Mouse (Mus musculus) hindbrain, embryonic 12.5 days (tissue): ENCODE measurements at regions not wholly inside any gene's neighbourhood (a gene's known extent, or its start where the extent isn't known, plus 50 kb on each side); places are given as distances from the start of the nearest gene placed in this dataset.

Experiments used
- ATAC-seq: fragments of 200-750 bp; cut with Nextera tagmentation; 2 replicates; pipeline ENCODE4 v1.8.0; 2017; ENCODE audit warnings: moderate TSS enrichment; ENCODE audit not compliant: low FRiP score
- H3K27ac ChIP-seq: fragments of 300-500 bp; sonication (generic); 2 replicates; pipeline ENCODE4 v1.5.1; 2016; ENCODE audit warnings: mild to moderate bottlenecking
- H3K27me3 ChIP-seq: fragments of 300-500 bp; sonication (generic); 2 replicates; pipeline ENCODE4 v1.6.1; 2016; ENCODE audit warnings: mild to moderate bottlenecking
- H3K36me3 ChIP-seq: fragments of 300-500 bp; sonication (generic); 2 replicates; pipeline ENCODE4 v1.6.1; 2016; ENCODE audit warnings: mild to moderate bottlenecking
- H3K4me1 ChIP-seq: fragments of 300-500 bp; sonication (generic); 2 replicates; pipeline ENCODE4 v1.6.1; 2016
- H3K4me2 ChIP-seq: fragments of 300-500 bp; sonication (generic); replicated peaks from 2 replicates; pipeline ENCODE4 v1.6.1; 2016; ENCODE audit warnings: mild to moderate bottlenecking
- H3K4me3 ChIP-seq: fragments of 300-500 bp; sonication (generic); 2 replicates; pipeline ENCODE4 v1.5.1; 2016; ENCODE audit warnings: mild to moderate bottlenecking
- H3K9ac ChIP-seq: fragments of 300-500 bp; sonication (generic); 2 replicates; pipeline ENCODE4 v1.6.1; 2016; ENCODE audit warnings: mild to moderate bottlenecking, moderate library complexity
- H3K9me3 ChIP-seq: fragments of 300-500 bp; sonication (generic); replicated peaks from 2 replicates; pipeline ENCODE4 v1.6.1; 2016; ENCODE audit warnings: mild to moderate bottlenecking
- WGBS: fragments of 180-500 bp; shearing (Covaris S2); methylation state at CpG from one replicate; pipeline ENCODE4 v1.1.7; 2016; 5-methylcytosine and 5-hydroxymethylcytosine counted together

GRCm38 (mm10) chr1:77589423-77589822 lies 74.5 kb upstream of the Epha4 start:
- Histone ChIP-seq H3K4me3 (no peak overlapping the region), H3K9me3 (no peaks in the 10 kb centered on the region), H3K9ac (no peak overlapping the region), H3K4me2 (no peak overlapping the region), H3K27me3 (no peaks in the 10 kb centered on the region), H3K27ac (no peak overlapping the region), H3K4me1 (peaks cover 5% of the 10 kb centered on the region), H3K36me3 (no peaks in the 10 kb centered on the region)
- WGBS = 82% methylated on average over 3 of the region's 3 CpGs
- ATAC-seq = no peak

- no peak for ATAC-seq
- no peaks in the 10 kb centered on the region for H3K4me1 ChIP-seq
- H3K4me3 ChIP-seq = no peak overlapping the region
- H3K27me3 ChIP-seq = no peaks in the 10 kb centered on the region
- H3K4me2 ChIP-seq = no peak overlapping the region
- H3K36me3 ChIP-seq = no peaks in the 10 kb centered on the region
- WGBS = 58% methylated on average over 3 of the region's 3 CpGs
- H3K9ac ChIP-seq = no peak overlapping the region
- H3K9me3 ChIP-seq = no peaks in the 10 kb centered on the region
- no peak overlapping the region for H3K27ac ChIP-seq
These were observed 70.6 kb upstream of the Epha4 start for GRCm38 (mm10) chr1:77585520-77585919.

GRCm38 (mm10) chr1:77568081-77568480 lies 53.2 kb upstream of the Epha4 start:
- ATAC-seq = no peak
- no peaks in the 10 kb centered on the region for H3K27me3 ChIP-seq
- H3K4me3 ChIP-seq = no peak overlapping the region
- H3K4me1 ChIP-seq = no peaks in the 10 kb centered on the region
- no peak overlapping the region for H3K27ac ChIP-seq
- H3K36me3 ChIP-seq = no peaks in the 10 kb centered on the region
- H3K9me3 ChIP-seq = no peaks in the 10 kb centered on the region; the same call in 1 of the 2 replicates
- H3K4me2 ChIP-seq = no peak overlapping the region
- WGBS = 91% methylated on average over 6 of the region's 6 CpGs
- H3K9ac ChIP-seq = no peak overlapping the region

GRCm38 (mm10) chr1:77567657-77568056 lies 52.8 kb upstream of the Epha4 start:
- H3K27ac ChIP-seq = no peak overlapping the region
- no peaks in the 10 kb centered on the region for H3K27me3 ChIP-seq
- no peaks in the 10 kb centered on the region for H3K4me1 ChIP-seq
- no peak overlapping the region for H3K4me3 ChIP-seq
- H3K4me2 ChIP-seq = no peak overlapping the region
- no peak overlapping the region for H3K9ac ChIP-seq
- H3K36me3 ChIP-seq = no peaks in the 10 kb centered on the region
- H3K9me3 ChIP-seq = no peaks in the 10 kb centered on the region; the same call in 1 of the 2 replicates
- ATAC-seq = no peak
- 60% methylated on average over 7 of the region's 7 CpGs for WGBS
